Mouse (Mus musculus): ENCODE data around the gene Slc39a3.

DNA sequence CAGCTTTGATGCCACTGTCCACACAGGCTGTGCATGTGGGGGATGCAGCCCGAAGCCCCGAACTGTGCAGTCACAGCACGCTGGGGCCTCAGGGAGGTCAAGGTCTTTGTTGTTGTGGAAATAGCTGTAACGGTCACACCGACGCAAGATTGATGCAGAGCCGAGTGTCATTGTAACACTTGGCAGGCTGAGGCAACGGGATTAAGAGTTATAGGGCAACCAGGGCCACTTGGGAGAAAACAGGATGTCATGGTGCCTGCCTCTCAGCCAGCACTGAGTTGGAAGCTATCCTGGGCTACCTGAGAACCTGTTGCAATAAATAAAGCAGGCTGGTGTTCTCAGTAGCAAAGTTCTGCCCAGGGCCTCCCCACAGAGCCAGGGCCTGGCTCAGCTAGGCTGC lies 38.5 kb upstream of the Slc39a3 start:
- TF ChIP-seq CTCF (IDR thresholded peaks at IDR 0.05; ENCODE audit: control insufficient read depth, insufficient read depth, insufficient read length): no peak
- TF ChIP-seq USF1 (IDR thresholded peaks at IDR 0.05; ENCODE audit: low read depth): no peak
